In the genomic region with DNA sequence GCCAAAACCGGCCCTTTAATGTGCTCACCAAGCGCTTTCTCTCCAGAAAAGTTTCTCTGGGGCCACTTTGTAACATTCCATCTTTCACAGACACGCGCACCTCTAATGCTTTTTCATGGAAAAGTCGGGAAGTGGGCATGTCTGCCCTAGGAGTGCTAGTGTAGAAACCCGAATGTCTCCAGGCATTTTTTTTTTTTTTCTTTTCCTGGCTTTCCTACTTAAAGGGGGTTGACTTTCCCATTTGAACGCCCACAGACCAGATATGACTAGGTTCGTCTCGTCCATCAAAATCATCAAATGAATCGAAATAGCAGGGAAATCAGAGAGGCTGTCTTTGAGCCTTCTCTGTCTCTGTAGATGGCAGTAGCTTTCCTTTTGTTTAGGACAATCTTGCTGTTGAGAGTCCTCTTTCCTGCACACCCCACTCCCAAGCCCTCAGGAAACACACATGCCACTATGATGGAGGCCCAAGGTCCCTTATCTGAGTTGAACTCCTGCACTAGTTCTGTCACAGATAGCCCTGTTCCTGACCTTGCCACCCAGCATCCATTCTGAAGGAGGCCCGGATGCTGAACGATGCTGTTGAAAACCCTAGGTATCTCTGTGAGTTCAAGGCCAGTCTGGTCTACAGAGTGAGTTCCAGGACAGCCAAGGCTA, we compare ENCODE assay signal across 7 mouse cellular contexts. TPM values are rescaled to one million over a fixed set of nuclear protein-coding genes. Genes with fewer than 3 reads are reported as not detected.
DNase-seq lines count a peak whose midpoint lies in the region; ATAC-seq and TF ChIP-seq lines count a peak whose summit lies in the region.

No protein-coding gene starts in this region.

- peak; percentile 54; the same call in 1 of the 2 replicates for TF ChIP-seq EP300 in liver, embryonic 14.5 days (IDR thresholded peaks at IDR 0.05; ENCODE audit: low read depth)

- no peak for ATAC-seq in heart, embryonic 16.5 days (replicated peaks; ENCODE audit: extremely low read depth, insufficient read depth, low FRiP score)
- peak; percentile 49 for ATAC-seq in liver, embryonic 14.5 days (ENCODE audit: insufficient read depth)
- no peak for ATAC-seq in neural tube, embryonic 14.5 days (ENCODE audit: low read depth)

- H3K79me2 ChIP-seq in C2C12 (ENCODE audit: control insufficient read depth, insufficient read depth) = peaks cover 42% of the 10 kb centered on the region

- peak overlapping the region; percentile 98 for H3K27ac ChIP-seq in heart, embryonic 16.5 days (ENCODE audit: low read length)
- peak overlapping the region; percentile 94 for H3K27ac ChIP-seq in liver, embryonic 14.5 days
- H3K27ac ChIP-seq in neural tube, embryonic 14.5 days (ENCODE audit: low read depth, low read length) = peak overlapping the region; percentile 92

- WGBS in heart, embryonic 16.5 days = 10% methylated on average over 12 of the region's 12 CpGs
- WGBS in liver, embryonic 14.5 days (ENCODE audit: insufficient replicate concordance) = 3% methylated on average over 12 of the region's 12 CpGs
- 17% methylated on average over 12 of the region's 12 CpGs for WGBS in neural tube, embryonic 14.5 days

- H3K4me3 ChIP-seq in C2C12 (ENCODE audit: insufficient read depth, poor library complexity, severe bottlenecking) = peak overlapping the region; percentile 34
- H3K4me3 ChIP-seq in heart, embryonic 16.5 days (ENCODE audit: low read length) = peak overlapping the region; percentile 65
- peak overlapping the region; percentile 72 to 81 for H3K4me3 ChIP-seq in liver, embryonic 14.5 days (ENCODE audit: insufficient read depth in 1 of 2, low read depth in 2 of 2, low read length in 2 of 2)
- peak overlapping the region; percentile 94 for H3K4me3 ChIP-seq in neural tube, embryonic 14.5 days (ENCODE audit: low read depth, low read length)

- H3K4me2 ChIP-seq in heart, embryonic 16.5 days (ENCODE audit: low read depth, low read length) = peak overlapping the region; percentile 89
- H3K4me2 ChIP-seq in liver, embryonic 14.5 days (ENCODE audit: low read depth) = peak overlapping the region; percentile 96
- peak overlapping the region; percentile 75 for H3K4me2 ChIP-seq in neural tube, embryonic 14.5 days (ENCODE audit: low read depth, low read length)

- peaks cover 10% of the 10 kb centered on the region for H3K36me3 ChIP-seq in C2C12 (ENCODE audit: control insufficient read depth, insufficient read depth)
- H3K36me3 ChIP-seq in heart, embryonic 16.5 days (ENCODE audit: control insufficient read depth, insufficient read depth) = peaks cover 4% of the 10 kb centered on the region
- peaks cover 10% of the 10 kb centered on the region for H3K36me3 ChIP-seq in liver, embryonic 14.5 days (replicated peaks; ENCODE audit: control insufficient read depth, insufficient read depth, low read depth)
- H3K36me3 ChIP-seq in neural tube, embryonic 14.5 days (ENCODE audit: control insufficient read depth, insufficient read depth, low read length) = no peaks in the 10 kb centered on the region

- peaks cover 14% of the 10 kb centered on the region for H3K4me1 ChIP-seq in heart, embryonic 16.5 days (ENCODE audit: control insufficient read depth, insufficient read depth, low read length)
- peaks cover 21 to 25% of the 10 kb centered on the region in 2 experiments for H3K4me1 ChIP-seq in liver, embryonic 14.5 days (replicated peaks; ENCODE audit: control insufficient read depth in 2 of 2, insufficient read depth in 2 of 2, low read length in 1 of 2)
- peaks cover 15% of the 10 kb centered on the region for H3K4me1 ChIP-seq in neural tube, embryonic 14.5 days (ENCODE audit: control insufficient read depth, insufficient read depth, low read length)

- H3ac ChIP-seq in C2C12 (ENCODE audit: control insufficient read depth, insufficient read length, low read depth) = peak overlapping the region; percentile 66

- peak; percentile 7 for DNase-seq in 3134 (ENCODE audit: extremely low read depth, insufficient read length, low spot score)
- DNase-seq in embryo, embryonic 10.5 days (ENCODE audit: low spot score) = peak; percentile 42
- peak; percentile 60 to 64 (median 63) for DNase-seq in liver, embryonic 14.5 days (ENCODE audit: low read depth in 3 of 3, low spot score in 3 of 3)
- no peak for DNase-seq in Muller cell, postnatal 12 days (ENCODE audit: inconsistent ontology term)

- no peak for TF ChIP-seq CTCF in C2C12 (IDR thresholded peaks at IDR 0.05; ENCODE audit: control insufficient read depth, insufficient read depth, insufficient read length)
- no peak for TF ChIP-seq CTCF in liver, embryonic 14.5 days (IDR thresholded peaks at IDR 0.05; ENCODE audit: low read depth)

- peak overlapping the region; percentile 79 for H3K9ac ChIP-seq in heart, embryonic 16.5 days (ENCODE audit: low read length)
- peak overlapping the region; percentile 81 for H3K9ac ChIP-seq in liver, embryonic 14.5 days (replicated peaks)
- H3K9ac ChIP-seq in neural tube, embryonic 14.5 days (replicated peaks; ENCODE audit: low read depth, low read length) = peak overlapping the region; percentile 50

- peaks cover 11% of the 10 kb centered on the region for H3K27me3 ChIP-seq in C2C12 (ENCODE audit: control insufficient read depth, insufficient read depth, insufficient read length)
- no peaks in the 10 kb centered on the region for H3K27me3 ChIP-seq in heart, embryonic 16.5 days (ENCODE audit: control insufficient read depth, insufficient read depth, low read length)
- H3K27me3 ChIP-seq in liver, embryonic 14.5 days (ENCODE audit: control insufficient read depth, insufficient read depth, low read length) = no peaks in the 10 kb centered on the region
- no peaks in the 10 kb centered on the region; the same call in 1 of the 2 replicates for H3K27me3 ChIP-seq in neural tube, embryonic 14.5 days (ENCODE audit: control insufficient read depth, insufficient read depth, low read length)

- H3K79me3 ChIP-seq in C2C12 (ENCODE audit: low read depth) = peaks cover 38% of the 10 kb centered on the region

- no peaks in the 10 kb centered on the region for H3K9me3 ChIP-seq in heart, embryonic 16.5 days (replicated peaks; ENCODE audit: control insufficient read depth, low read length)
- H3K9me3 ChIP-seq in liver, embryonic 14.5 days (ENCODE audit: control insufficient read depth, low read length) = no peaks in the 10 kb centered on the region
- no peaks in the 10 kb centered on the region for H3K9me3 ChIP-seq in neural tube, embryonic 14.5 days (ENCODE audit: control insufficient read depth, low read length)

TF ChIP-seq in C2C12, 6 proteins besides CTCF, POLR2A, EP300 and RAD21:
- TF ChIP-seq MAX (IDR thresholded peaks at IDR 0.05) (no peak), MYOD1 (IDR thresholded peaks at IDR 0.05; ENCODE audit: control insufficient read depth, insufficient read length, low read depth) (no peak), USF1 (IDR thresholded peaks at IDR 0.05; ENCODE audit: low read depth) (no peak), FOSL1 (IDR thresholded peaks at IDR 0.05; ENCODE audit: insufficient read depth, low read length, poor library complexity, severe bottlenecking) (no peak), MYOG (IDR thresholded peaks at IDR 0.05; ENCODE audit: control insufficient read depth, extremely low read depth, insufficient read length) (no peak), CEBPB (IDR thresholded peaks at IDR 0.05; ENCODE audit: low read depth) (no peak)

RNA-seq across cellular contexts. Expression of gene Srrm1, which starts 0.8 kb away (rescaled TPM):
- polyA plus RNA-seq in C2C12 (2012; fragmentation: generic; extraction: Trizol) = 62.6 TPM
- 134 and 145 TPM in 2 replicates for polyA plus RNA-seq in heart, embryonic 16.5 days (2015; fragmentation: Nextera tagmentation; extraction: Ambion mirVana)
- 26.7 and 43.6 TPM in 2 replicates for polyA plus RNA-seq in liver, embryonic 14.5 days (2012; rRNA removed)
- 94.8 and 99.4 TPM in 2 replicates for polyA plus RNA-seq in liver, embryonic 14.5 days (2014; fragmentation: Nextera tagmentation; extraction: Ambion mirVana)
- 157 and 183 TPM in 2 replicates for polyA plus RNA-seq in neural tube, embryonic 14.5 days (2014; fragmentation: Nextera tagmentation; extraction: Ambion mirVana)

RNA-seq across cellular contexts. Expression of gene Ncmap, which starts 44.1 kb away (rescaled TPM):
- 0.02 TPM for polyA plus RNA-seq in C2C12 (2012; fragmentation: generic; extraction: Trizol)
- polyA plus RNA-seq in heart, embryonic 16.5 days (2015; fragmentation: Nextera tagmentation; extraction: Ambion mirVana) = 1.2 and 1.6 TPM in 2 replicates
- polyA plus RNA-seq in liver, embryonic 14.5 days (2012; rRNA removed) = 0.04 and 0.08 TPM in 2 replicates
- polyA plus RNA-seq in liver, embryonic 14.5 days (2014; fragmentation: Nextera tagmentation; extraction: Ambion mirVana) = 0.06 TPM in 1 of 2 replicates, not detected in the other
- 0.92 and 1.5 TPM in 2 replicates for polyA plus RNA-seq in neural tube, embryonic 14.5 days (2014; fragmentation: Nextera tagmentation; extraction: Ambion mirVana)

Comparison
In these comparisons a context has a peak if more than half of its experiments do, and no peak if none do; other contexts are left out.
1. H3K4me3 ChIP-seq: peak in every context shown above with its lines; median percentile 94 in neural tube, embryonic 14.5 days; 76 in liver, embryonic 14.5 days; 65 in heart, embryonic 16.5 days; 34 in C2C12.